Mouse (Mus musculus) forebrain, embryonic 12.5 days (tissue): Measurements from ENCODE around the gene Zmiz1. TPM values are rescaled to one million over a fixed set of nuclear protein-coding genes. Genes with fewer than 3 reads are reported as not detected.

Experiments
- ATAC-seq: fragments of 200-750 bp; cut with Nextera tagmentation; 2 replicates; pipeline ENCODE4 v1.8.0; 2017; ENCODE audit warnings: moderate TSS enrichment; ENCODE audit not compliant: low FRiP score
- H3K27ac ChIP-seq: fragments of 300-500 bp; sonication (generic); 2 replicates; pipeline ENCODE4 v1.5.1; 2016; ENCODE audit warnings: mild to moderate bottlenecking
- H3K27me3 ChIP-seq: fragments of 300-500 bp; sonication (generic); 2 replicates; pipeline ENCODE4 v1.6.1; 2016; ENCODE audit warnings: mild to moderate bottlenecking
- H3K36me3 ChIP-seq: fragments of 300-500 bp; sonication (generic); replicated peaks from 2 replicates; pipeline ENCODE4 v1.6.1; 2016; ENCODE audit warnings: mild to moderate bottlenecking
- H3K4me1 ChIP-seq: fragments of 300-500 bp; sonication (generic); 2 replicates; pipeline ENCODE4 v1.6.1; 2016
- H3K4me2 ChIP-seq: fragments of 300-500 bp; sonication (generic); 2 replicates; pipeline ENCODE4 v1.6.1; 2016; ENCODE audit warnings: mild to moderate bottlenecking, moderate library complexity
- H3K4me3 ChIP-seq: fragments of 300-500 bp; sonication (generic); replicated peaks from 2 replicates; pipeline ENCODE4 v1.5.1; 2016; ENCODE audit warnings: mild to moderate bottlenecking
- H3K9ac ChIP-seq: fragments of 300-500 bp; sonication (generic); 2 replicates; pipeline ENCODE4 v1.6.1; 2016; ENCODE audit warnings: mild to moderate bottlenecking
- H3K9me3 ChIP-seq: fragments of 300-500 bp; sonication (generic); 2 replicates; pipeline ENCODE4 v1.6.1; 2016
- WGBS: fragments of 180-500 bp; shearing (Covaris S2); methylation state at CpG from one replicate; pipeline ENCODE4 v1.1.7; 2016; 5-methylcytosine and 5-hydroxymethylcytosine counted together
- polyA plus RNA-seq: library from polyadenylated mRNA; unstranded; fragments of >200 nt; fragmentation: Nextera tagmentation; extraction: Ambion mirVana; gene quantifications from 2 replicates; pipeline ENCODE4 v1.2.1, GENCODE M21; 2016

Gene Zmiz1
- polyA plus RNA-seq, 1 experiment from 2014 or later = 64.1 TPM

GRCm38 (mm10) chr14:25537351-25537750 is 78.4 kb downstream of the Zmiz1 start:
- Histone ChIP-seq H3K36me3 (peaks cover 71% of the 10 kb centered on the region), H3K4me1 (peaks cover 19% of the 10 kb centered on the region), H3K27ac (no peak overlapping the region), H3K27me3 (no peaks in the 10 kb centered on the region), H3K4me2 (no peak overlapping the region), H3K4me3 (no peak overlapping the region), H3K9ac (no peak overlapping the region), H3K9me3 (no peaks in the 10 kb centered on the region)
- 100% methylated on average over 1 of the region's 1 CpGs for WGBS
- no peak for ATAC-seq

GRCm38 (mm10) chr14:25538522-25538921 is 79.5 kb downstream of the Zmiz1 start:
- H3K36me3 ChIP-seq = peaks cover 70% of the 10 kb centered on the region
- 91% methylated on average over 2 of the region's 2 CpGs for WGBS

GRCm38 (mm10) chr14:25539493-25540116 is 80.6 kb downstream of the Zmiz1 start:
- Histone ChIP-seq H3K27me3 (no peaks in the 10 kb centered on the region), H3K36me3 (peaks cover 76% of the 10 kb centered on the region)
- WGBS = 85% methylated on average over 10 of the region's 10 CpGs

More at GRCm38 (mm10) chr14:25538522-25538921, 79.5 kb downstream of the Zmiz1 start:
- no peak overlapping the region for H3K9ac ChIP-seq
- no peak overlapping the region for H3K27ac ChIP-seq
- H3K4me1 ChIP-seq = peaks cover 19% of the 10 kb centered on the region
- no peaks in the 10 kb centered on the region for H3K27me3 ChIP-seq
- no peaks in the 10 kb centered on the region for H3K9me3 ChIP-seq
- H3K4me3 ChIP-seq = no peak overlapping the region
- no peak for ATAC-seq
- no peak overlapping the region for H3K4me2 ChIP-seq

GRCm38 (mm10) chr14:25540172-25540571 is 81.2 kb downstream of the Zmiz1 start:
- H3K4me3 ChIP-seq = no peak overlapping the region
- no peak overlapping the region for H3K4me2 ChIP-seq
- peaks cover 11% of the 10 kb centered on the region; the same call in 1 of the 2 replicates for H3K4me1 ChIP-seq
- no peak for ATAC-seq
- peaks cover 77% of the 10 kb centered on the region for H3K36me3 ChIP-seq
- 90% methylated on average over 4 of the region's 4 CpGs for WGBS
- no peak overlapping the region for H3K9ac ChIP-seq
- no peaks in the 10 kb centered on the region for H3K27me3 ChIP-seq
- H3K9me3 ChIP-seq = no peaks in the 10 kb centered on the region
- peak overlapping the region; percentile 13; the same call in 1 of the 2 replicates for H3K27ac ChIP-seq

More at GRCm38 (mm10) chr14:25539493-25540116, 80.6 kb downstream of the Zmiz1 start:
- Histone ChIP-seq H3K9me3 (no peaks in the 10 kb centered on the region), H3K4me2 (no peak overlapping the region), H3K27ac (peak overlapping the region; percentile 13; the same call in 1 of the 2 replicates), H3K9ac (no peak overlapping the region), H3K4me1 (peaks cover 11% of the 10 kb centered on the region; the same call in 1 of the 2 replicates), H3K4me3 (no peak overlapping the region)
- no peak for ATAC-seq

GRCm38 (mm10) chr14:25541213-25541612 is 82.2 kb downstream of the Zmiz1 start:
- Histone ChIP-seq H3K27ac (0 out of 2 replicates have a peak overlapping the region, but pooled peaks have one; percentile 46), H3K9me3 (no peaks in the 10 kb centered on the region), H3K4me2 (no peak overlapping the region), H3K9ac (no peak overlapping the region), H3K4me1 (peaks cover 15% of the 10 kb centered on the region), H3K27me3 (no peaks in the 10 kb centered on the region), H3K36me3 (peaks cover 76% of the 10 kb centered on the region), H3K4me3 (no peak overlapping the region)
- ATAC-seq = no peak
- WGBS = 85% methylated on average over 5 of the region's 5 CpGs

GRCm38 (mm10) chr14:25543098-25543497 is 84.1 kb downstream of the Zmiz1 start:
- Histone ChIP-seq H3K4me2 (no peak overlapping the region), H3K27me3 (no peaks in the 10 kb centered on the region), H3K4me3 (no peak overlapping the region), H3K9ac (no peak overlapping the region), H3K4me1 (peaks cover 34% of the 10 kb centered on the region), H3K9me3 (no peaks in the 10 kb centered on the region), H3K27ac (no peak overlapping the region), H3K36me3 (peaks cover 76% of the 10 kb centered on the region)
- no peak for ATAC-seq
- WGBS = 95% methylated on average over 4 of the region's 4 CpGs

GRCm38 (mm10) chr14:25543927-25544326 is 84.9 kb downstream of the Zmiz1 start:
- no peak overlapping the region for H3K27ac ChIP-seq
- ATAC-seq = no peak
- 94% methylated on average over 4 of the region's 4 CpGs for WGBS
- H3K4me2 ChIP-seq = no peak overlapping the region
- peaks cover 74% of the 10 kb centered on the region for H3K36me3 ChIP-seq
- no peak overlapping the region for H3K9ac ChIP-seq
- H3K4me3 ChIP-seq = no peak overlapping the region
- peaks cover 43% of the 10 kb centered on the region for H3K4me1 ChIP-seq
- no peaks in the 10 kb centered on the region for H3K9me3 ChIP-seq
- H3K27me3 ChIP-seq = no peaks in the 10 kb centered on the region

- no peak overlapping the region for H3K4me2 ChIP-seq
- H3K9ac ChIP-seq = no peak overlapping the region
- no peaks in the 10 kb centered on the region for H3K27me3 ChIP-seq
- H3K9me3 ChIP-seq = no peaks in the 10 kb centered on the region
- 76% methylated on average over 14 of the region's 14 CpGs for WGBS
- peaks cover 49% of the 10 kb centered on the region for H3K36me3 ChIP-seq
- peaks cover 62% of the 10 kb centered on the region for H3K4me1 ChIP-seq
- peak overlapping the region; percentile 42; the same call in 1 of the 2 replicates for H3K27ac ChIP-seq
- H3K4me3 ChIP-seq = no peak overlapping the region
- ATAC-seq = no peak
Measured at GRCm38 (mm10) chr14:25546852-25547621, 88.1 kb downstream of the Zmiz1 start.

GRCm38 (mm10) chr14:25547882-25548281 is 88.9 kb downstream of the Zmiz1 start:
- H3K4me2 ChIP-seq = no peak overlapping the region
- WGBS = 78% methylated on average over 9 of the region's 9 CpGs

GRCm38 (mm10) chr14:25548650-25549049 is 89.7 kb downstream of the Zmiz1 start:
- Histone ChIP-seq H3K4me3 (no peak overlapping the region), H3K36me3 (peaks cover 58% of the 10 kb centered on the region), H3K9ac (no peak overlapping the region), H3K27ac (peak overlapping the region; percentile 43), H3K4me1 (peaks cover 78% of the 10 kb centered on the region), H3K9me3 (no peaks in the 10 kb centered on the region), H3K4me2 (no peak overlapping the region), H3K27me3 (no peaks in the 10 kb centered on the region)
- no peak for ATAC-seq
- 70% methylated on average over 6 of the region's 6 CpGs for WGBS

More at GRCm38 (mm10) chr14:25547882-25548281, 88.9 kb downstream of the Zmiz1 start:
- H3K27me3 ChIP-seq = no peaks in the 10 kb centered on the region
- no peak overlapping the region for H3K4me3 ChIP-seq
- peaks cover 54% of the 10 kb centered on the region for H3K36me3 ChIP-seq
- peak overlapping the region; percentile 42; the same call in 1 of the 2 replicates for H3K27ac ChIP-seq
- peaks cover 70% of the 10 kb centered on the region for H3K4me1 ChIP-seq
- H3K9me3 ChIP-seq = no peaks in the 10 kb centered on the region
- ATAC-seq = no peak
- H3K9ac ChIP-seq = no peak overlapping the region

GRCm38 (mm10) chr14:25549125-25549524 is 90.1 kb downstream of the Zmiz1 start:
- peaks cover 58% of the 10 kb centered on the region for H3K36me3 ChIP-seq
- H3K4me1 ChIP-seq = peaks cover 81% of the 10 kb centered on the region

More at GRCm38 (mm10) chr14:25549125-25549524, 90.1 kb downstream of the Zmiz1 start:
- no peak for ATAC-seq
- no peaks in the 10 kb centered on the region for H3K27me3 ChIP-seq
- H3K4me3 ChIP-seq = no peak overlapping the region
- WGBS = 90% methylated on average over 7 of the region's 7 CpGs
- H3K9me3 ChIP-seq = no peaks in the 10 kb centered on the region
- no peak overlapping the region for H3K9ac ChIP-seq
- H3K4me2 ChIP-seq = no peak overlapping the region
- H3K27ac ChIP-seq = peak overlapping the region; percentile 91
